Mouse (Mus musculus): ENCODE data around the gene Ppp1r26. TPM values are rescaled to one million over a fixed set of nuclear protein-coding genes. Genes with fewer than 3 reads are reported as not detected.

Ppp1r26 gene
- total and polyA plus RNA-seq, 3 experiments = not detected

DNA sequence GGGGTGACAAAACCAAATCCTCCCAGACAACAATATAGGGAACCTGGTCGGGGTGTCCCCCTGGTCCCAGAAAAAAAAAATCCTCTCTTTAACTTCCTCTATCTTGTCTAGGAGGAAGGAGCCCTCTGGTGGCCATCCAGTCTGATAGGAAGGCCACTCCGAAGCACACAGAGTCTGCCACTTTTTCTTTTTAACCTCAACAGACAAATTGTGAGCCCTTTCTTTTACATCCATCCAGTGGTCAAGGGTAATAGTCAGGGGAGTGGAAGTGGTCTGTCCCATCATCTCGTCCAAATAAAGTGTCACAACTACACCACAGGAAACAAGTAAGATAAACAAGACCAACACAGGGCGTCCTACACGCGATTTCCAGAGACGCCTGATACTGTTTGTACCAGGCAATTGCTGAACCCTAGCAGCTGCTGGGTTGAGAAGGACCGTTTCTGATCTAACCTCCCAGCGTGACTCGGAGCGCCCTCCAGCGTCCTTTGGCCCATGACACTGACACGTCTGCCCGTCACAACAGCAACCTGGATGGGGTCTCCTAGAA lies 48.7 kb downstream of the Ppp1r26 start (continued):
- no peak for TF ChIP-seq NRF1 (IDR thresholded peaks at IDR 0.05; ENCODE audit: insufficient read depth, low read depth, low read length, poor library complexity, severe bottlenecking)
- no peak; the same call in 1 of the 2 replicates for TF ChIP-seq ZKSCAN1 (IDR thresholded peaks at IDR 0.05; ENCODE audit: low read depth, low read length)
- no peak for TF ChIP-seq E2F4 (IDR thresholded peaks at IDR 0.05; ENCODE audit: borderline replicate concordance, low read depth, low read length)
- TF ChIP-seq ZNF384 (IDR thresholded peaks at IDR 0.05; ENCODE audit: low read depth, low read length) = peak; percentile 95
- no peak for TF ChIP-seq BHLHE40 (IDR thresholded peaks at IDR 0.05; ENCODE audit: borderline replicate concordance, low read depth, low read length)
- peak; percentile 28 to 75 (median 72) for TF ChIP-seq CTCF (IDR thresholded peaks at IDR 0.05 in 2 of 3, conservative IDR thresholded peaks at IDR 0.05 in 1 of 3; ENCODE audit: control insufficient read depth in 1 of 3, insufficient read depth in 1 of 3, low read depth in 2 of 3, low read length in 3 of 3, poor library complexity in 1 of 3, severe bottlenecking in 1 of 3)
- TF ChIP-seq TCF12 (IDR thresholded peaks at IDR 0.05; ENCODE audit: low read depth, low read length) = 0 out of 2 replicates have a peak, but pooled peaks have one; percentile 16
- no peak; a peak in 1 of 4 replicates for TF ChIP-seq POLR2A (IDR thresholded peaks at IDR 0.05; ENCODE audit: control insufficient read depth in 1 of 2, insufficient read depth in 1 of 2, low read depth in 1 of 2, low read length in 2 of 2, poor library complexity in 1 of 2)
- TF ChIP-seq CHD2 (IDR thresholded peaks at IDR 0.05; ENCODE audit: low read length) = no peak
- TF ChIP-seq POLR2AphosphoS2 (IDR thresholded peaks at IDR 0.05; ENCODE audit: low read length) = no peak
- TF ChIP-seq MYC (IDR thresholded peaks at IDR 0.05; ENCODE audit: low read depth, low read length) = 0 out of 2 replicates have a peak, but pooled peaks have one; percentile 11
- no peak for TF ChIP-seq HCFC1 (IDR thresholded peaks at IDR 0.05; ENCODE audit: low read depth, low read length)
- TF ChIP-seq ETS1 (IDR thresholded peaks at IDR 0.05; ENCODE audit: low read depth, low read length) = 0 out of 2 replicates have a peak, but pooled peaks have one; percentile 15
- TF ChIP-seq GATA1 (IDR thresholded peaks at IDR 0.05; ENCODE audit: low read depth, low read length) = no peak
- no peak for TF ChIP-seq ZMIZ1 (IDR thresholded peaks at IDR 0.05; ENCODE audit: low read depth, low read length)
- TF ChIP-seq UBTF (IDR thresholded peaks at IDR 0.05; ENCODE audit: borderline replicate concordance, insufficient read depth, low read depth, low read length) = no peak
- TF ChIP-seq SMC3 (IDR thresholded peaks at IDR 0.05; ENCODE audit: low read depth, low read length) = peak; percentile 40
- TF ChIP-seq USF1 (IDR thresholded peaks at IDR 0.05; ENCODE audit: low read depth, low read length) = no peak
- TF ChIP-seq ZC3H11A (IDR thresholded peaks at IDR 0.05; ENCODE audit: low read depth, low read length) = no peak
- TF ChIP-seq NELFE (IDR thresholded peaks at IDR 0.05; ENCODE audit: low read depth, low read length) = no peak
- TF ChIP-seq MYB (IDR thresholded peaks at IDR 0.05; ENCODE audit: low read depth, low read length) = no peak
- TF ChIP-seq POLR2AphosphoS5 (IDR thresholded peaks at IDR 0.05; ENCODE audit: borderline replicate concordance, low read depth, low read length) = no peak

DNA sequence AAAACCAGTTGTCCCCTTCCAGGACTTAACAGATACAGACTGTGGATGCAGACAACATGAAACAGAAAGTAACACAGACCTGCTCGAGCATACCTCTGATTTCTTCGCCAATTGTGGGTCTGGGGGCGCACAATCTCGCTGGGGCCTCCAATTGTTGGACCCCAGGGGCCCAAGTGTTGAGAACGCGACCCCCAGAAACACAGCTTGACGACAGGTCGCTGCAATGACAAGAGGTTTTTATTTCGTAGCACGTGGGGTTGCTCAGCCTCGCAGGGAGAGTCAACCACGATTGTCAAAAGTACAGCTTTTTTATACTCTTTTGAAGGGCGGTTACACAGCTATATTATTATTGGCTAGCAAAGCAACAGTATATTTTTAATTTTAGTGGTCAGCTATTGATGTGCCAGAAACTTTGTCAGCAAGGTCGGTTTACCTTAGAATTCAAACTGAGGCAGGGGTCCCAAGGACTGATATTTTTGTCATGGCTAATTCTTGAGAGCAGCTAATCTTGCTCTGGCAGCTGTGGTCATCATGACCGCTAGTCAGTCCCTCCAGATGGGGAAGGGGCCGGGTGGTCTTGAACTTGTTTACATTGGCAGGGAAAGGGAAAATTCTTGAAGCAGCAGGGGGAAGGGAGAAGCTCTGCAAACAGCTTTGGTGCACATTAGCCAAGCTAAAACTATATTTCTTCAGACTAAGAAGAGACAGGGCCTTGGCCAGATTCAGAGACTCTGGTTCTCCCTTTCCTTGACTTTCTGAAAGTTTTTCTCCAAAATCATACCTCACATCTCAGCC lies 49.4 kb downstream of the Ppp1r26 start:
- Histone ChIP-seq H3K4me1 (ENCODE audit: control insufficient read depth in 1 of 2, insufficient read depth in 2 of 2, low read length in 2 of 2) (peaks cover 5% of the 10 kb centered on the region in 2 experiments; a peak in 3 of 4 replicates), H3K9ac (ENCODE audit: control insufficient read depth, low read depth, low read length, poor library complexity, severe bottlenecking) (peak overlapping the region; percentile 75), H3K79me2 (ENCODE audit: control insufficient read depth, insufficient read depth, low read length, poor library complexity) (no peaks in the 10 kb centered on the region), H3K27me3 (ENCODE audit: control insufficient read depth in 1 of 2, insufficient read depth in 2 of 2, low read length in 2 of 2) (no peaks in the 10 kb centered on the region), H3K27ac (ENCODE audit: control insufficient read depth, low read depth, low read length) (peak overlapping the region; percentile 58), H3K9me3 (replicated peaks; ENCODE audit: insufficient read depth, low read length) (no peaks in the 10 kb centered on the region), H3K4me3 (ENCODE audit: control insufficient read depth in 1 of 2, insufficient read depth in 1 of 2, low read depth in 2 of 2, low read length in 2 of 2) (peak overlapping the region; percentile 70 to 86), H3K36me3 (ENCODE audit: control insufficient read depth in 1 of 2, insufficient read depth in 2 of 2, low read length in 2 of 2) (peaks cover 0 to 5% of the 10 kb centered on the region in 2 experiments; a peak in 1 of 4 replicates)
- DNase-seq (ENCODE audit: low read depth, low spot score) = no peak
- TF ChIP-seq E2F4 (IDR thresholded peaks at IDR 0.05; ENCODE audit: borderline replicate concordance, low read depth, low read length) (no peak), MAX (IDR thresholded peaks at IDR 0.05; ENCODE audit: low read length) (peak; percentile 77), CTCF (IDR thresholded peaks at IDR 0.05 in 2 of 3, conservative IDR thresholded peaks at IDR 0.05 in 1 of 3; ENCODE audit: control insufficient read depth in 1 of 3, insufficient read depth in 1 of 3, low read depth in 2 of 3, low read length in 3 of 3, poor library complexity in 1 of 3, severe bottlenecking in 1 of 3) (no peak), MEF2A (IDR thresholded peaks at IDR 0.05; ENCODE audit: extremely low read depth, insufficient replicate concordance, low read depth, low read length, poor library complexity, severe bottlenecking) (no peak), POLR2A (IDR thresholded peaks at IDR 0.05; ENCODE audit: control insufficient read depth in 1 of 2, insufficient read depth in 1 of 2, low read depth in 1 of 2, low read length in 2 of 2, poor library complexity in 1 of 2) (no peak), HCFC1 (IDR thresholded peaks at IDR 0.05; ENCODE audit: low read depth, low read length) (no peak), JUND (IDR thresholded peaks at IDR 0.05; ENCODE audit: low read depth, low read length) (no peak), SIN3A (IDR thresholded peaks at IDR 0.05; ENCODE audit: low read length) (peak; percentile 27; the same call in 1 of the 2 replicates), GATA1 (IDR thresholded peaks at IDR 0.05; ENCODE audit: low read depth, low read length) (no peak), USF1 (IDR thresholded peaks at IDR 0.05; ENCODE audit: low read depth, low read length) (peak; percentile 23; the same call in 1 of the 2 replicates), TCF12 (IDR thresholded peaks at IDR 0.05; ENCODE audit: low read depth, low read length) (no peak), RAD21 (IDR thresholded peaks at IDR 0.05; ENCODE audit: low read depth, low read length) (no peak), RCOR1 (IDR thresholded peaks at IDR 0.05; ENCODE audit: low read depth, low read length) (no peak), CHD2 (IDR thresholded peaks at IDR 0.05; ENCODE audit: low read length) (no peak), MYC (IDR thresholded peaks at IDR 0.05; ENCODE audit: low read depth, low read length) (peak; percentile 26; the same call in 1 of the 2 replicates), MAFK (IDR thresholded peaks at IDR 0.05; ENCODE audit: borderline replicate concordance, low read depth, low read length) (no peak), SMC3 (IDR thresholded peaks at IDR 0.05; ENCODE audit: low read depth, low read length) (no peak), ZMIZ1 (IDR thresholded peaks at IDR 0.05; ENCODE audit: low read depth, low read length) (no peak)

All from MEL (cell line).